Mouse (Mus musculus) liver, adult 2 months (tissue): ENCODE measurements around the gene Coa4.

Experiments
- CTCF ChIP-seq: fragments of 200-500 bp; IDR thresholded peaks from 2 replicates; pipeline ENCODE4 v1.5.1; 2011; ENCODE audit warnings: low read depth, low read length, control low read depth
- POLR2A ChIP-seq: fragments of 200-500 bp; IDR thresholded peaks from 2 replicates; pipeline ENCODE4 v1.6.1; 2011; ENCODE audit warnings: low read length, control low read depth; ENCODE audit not compliant: insufficient read depth; ENCODE audit errors: extremely low read depth

DNA sequence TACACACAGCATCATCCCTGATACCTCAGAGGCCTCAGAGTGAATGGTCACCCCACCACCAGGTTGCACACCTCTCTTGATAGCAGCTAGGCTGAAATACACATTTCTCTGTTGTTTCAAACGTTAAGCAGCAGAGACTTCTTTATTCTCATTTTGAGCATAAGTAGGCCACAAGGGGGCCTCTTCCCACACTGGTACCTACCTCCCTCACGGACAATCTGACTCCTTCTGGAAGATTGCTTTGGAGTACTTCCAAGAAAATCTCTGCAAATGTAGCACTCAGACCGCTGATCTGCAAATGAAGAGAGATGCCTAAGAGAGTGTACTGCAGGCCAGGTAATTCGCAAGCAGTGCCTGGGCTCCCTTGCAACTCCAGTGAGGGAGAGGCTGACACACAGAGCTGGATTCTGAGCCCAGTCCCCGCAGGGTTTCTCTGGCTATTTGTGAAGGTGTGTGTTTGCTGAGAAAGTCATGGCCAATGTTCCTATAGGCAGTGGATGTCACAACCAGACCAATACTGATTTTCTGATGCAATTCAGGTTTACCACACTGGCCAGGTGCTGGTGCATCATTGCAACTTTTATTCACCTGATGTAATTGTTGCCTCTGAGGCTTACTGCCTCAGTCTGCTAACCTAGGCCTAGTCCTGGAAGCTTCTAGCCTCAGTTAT lies 13.6 kb downstream of the Coa4 start:
- TF ChIP-seq CTCF (no peak), POLR2A (no peak)
